Mouse (Mus musculus) heart, adult 2 months (tissue): Measurements from ENCODE around the gene Ddi1. TPM values are rescaled to one million over a fixed set of nuclear protein-coding genes. Genes with fewer than 3 reads are reported as not detected.

ENCODE experiments used
- DNase-seq, 2 experiments: peaks; one replicate each; pipeline ENCODE4 v3.0.0; 2021
- H3K27ac ChIP-seq: fragments of 200-600 bp; 2 replicates; pipeline ENCODE4 v1.8.1; 2022
- H3K27me3 ChIP-seq: fragments of 200-500 bp; 2 replicates; pipeline ENCODE4 v1.6.1; 2012; ENCODE audit warnings: mild to moderate bottlenecking, low read length, inconsistent platforms, mixed read lengths; ENCODE audit not compliant: control insufficient read depth, insufficient read depth
- H3K36me3 ChIP-seq: fragments of 200-500 bp; 2 replicates; pipeline ENCODE4 v1.6.1; 2012; ENCODE audit warnings: low read length, inconsistent platforms; ENCODE audit not compliant: control insufficient read depth, insufficient read depth
- H3K4me1 ChIP-seq: fragments of 200-500 bp; 2 replicates; pipeline ENCODE4 v1.6.1; 2011; ENCODE audit warnings: low read length; ENCODE audit not compliant: control insufficient read depth, insufficient read depth
- H3K4me3 ChIP-seq: fragments of 200-600 bp; 2 replicates; pipeline ENCODE4 v1.8.1; 2022
- H3K79me2 ChIP-seq: fragments of 200-500 bp; replicated peaks from 2 replicates; pipeline ENCODE4 v1.6.1; 2012; ENCODE audit warnings: mild to moderate bottlenecking, inconsistent platforms, low read length, moderate library complexity, mixed read lengths; ENCODE audit not compliant: control insufficient read depth, insufficient read depth
- H3K9ac ChIP-seq: fragments of 200-500 bp; 2 replicates; pipeline ENCODE4 v1.6.1; 2012; ENCODE audit warnings: low read depth, mild to moderate bottlenecking, control low read depth, inconsistent platforms, low read length, mixed read lengths
- CTCF ChIP-seq: fragments of 200-600 bp; IDR thresholded peaks from 2 replicates; pipeline ENCODE4 v1.8.1; 2022; ENCODE audit warnings: antibody characterized with exemption, mild to moderate bottlenecking, moderate library complexity
- EP300 ChIP-seq: fragments of 200-500 bp; IDR thresholded peaks from 2 replicates; pipeline ENCODE4 v1.6.1; 2011; ENCODE audit warnings: low read depth, low read length, control low read depth; ENCODE audit not compliant: insufficient read depth
- POLR2A ChIP-seq: fragments of 200-500 bp; IDR thresholded peaks from 2 replicates; pipeline ENCODE4 v1.6.1; 2011; ENCODE audit warnings: mild to moderate bottlenecking, low read depth, low read length, control low read depth; ENCODE audit not compliant: insufficient read depth
- WGBS: fragments of 180-500 bp; shearing (Covaris S2); methylation state at CpG from one replicate; pipeline ENCODE4 v1.1.7; 2018; 5-methylcytosine and 5-hydroxymethylcytosine counted together
- intact Hi-C: fragments of 180-260 bp; cut with DNase I; formaldehyde crosslinking; loops from one replicate; pipeline ENCODE4 v1.15.1; 2025
- polyA plus RNA-seq: library from polyadenylated mRNA; depleted of rRNA; stranded (reverse); fragments of >200 nt; gene quantifications from 2 replicates; pipeline ENCODE4 v1.2.3, GENCODE M21; 2012
- total RNA-seq, 2 experiments: library from RNA; stranded (reverse); gene quantifications; 2 replicates each; pipeline ENCODE4 v1.2.3; 2021

Ddi1 gene
- total and polyA plus RNA-seq, 3 experiments = not detected

DNA sequence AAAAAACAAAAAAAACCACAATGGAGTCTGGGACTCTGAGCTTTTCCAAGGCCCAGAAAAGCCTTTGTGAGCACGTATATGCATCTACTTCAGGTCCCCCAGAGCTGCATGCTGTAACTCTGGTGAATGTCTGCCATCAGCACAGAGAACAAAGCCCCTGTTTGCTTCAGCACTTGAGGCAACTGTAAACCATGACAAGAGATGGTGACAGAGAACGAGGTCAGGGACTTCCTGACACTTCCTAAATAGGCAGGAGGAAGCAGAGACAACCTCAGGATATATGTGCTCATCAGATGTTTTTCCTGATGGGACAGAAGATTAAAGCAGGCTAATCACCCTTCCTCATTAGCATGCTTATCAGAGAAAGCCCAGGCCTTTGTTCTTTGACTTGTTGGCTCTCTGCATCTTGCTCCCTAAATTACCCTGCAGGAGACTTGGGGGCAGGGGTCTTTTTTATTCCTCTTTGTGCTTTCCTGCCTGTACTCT is 19.6 kb upstream of the Ddi1 start:
- Histone ChIP-seq H3K4me1 (no peaks in the 10 kb centered on the region), H3K9ac (no peak overlapping the region), H3K27ac (no peak overlapping the region), H3K4me3 (no peak overlapping the region), H3K36me3 (no peaks in the 10 kb centered on the region), H3K27me3 (no peaks in the 10 kb centered on the region), H3K79me2 (no peaks in the 10 kb centered on the region)
- intact Hi-C loops = no loop called here
- 32% methylated on average over 2 of the region's 2 CpGs for WGBS
- TF ChIP-seq CTCF (no peak), EP300 (no peak), POLR2A (no peak)
- DNase-seq = no peak

DNA sequence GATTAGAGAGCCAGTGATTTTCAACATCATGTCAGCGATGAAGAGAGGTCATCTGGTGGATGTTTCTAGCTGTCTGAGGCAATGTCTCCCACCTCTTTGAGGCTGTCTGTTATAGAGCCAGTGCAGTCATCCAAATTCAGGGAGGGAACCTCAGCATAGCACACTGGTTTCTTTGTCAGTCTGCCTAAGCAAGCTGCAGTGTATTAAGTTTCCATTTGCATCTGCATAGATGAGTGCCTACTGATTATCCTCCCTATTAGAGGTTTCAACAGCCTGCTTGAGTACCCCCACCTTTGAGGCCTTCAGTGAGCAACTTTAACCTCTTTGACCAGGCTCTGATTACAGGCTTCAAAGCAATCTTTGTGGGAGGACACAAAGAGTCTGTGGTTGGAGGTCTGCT is 17.1 kb upstream of the Ddi1 start:
- Histone ChIP-seq H3K27me3 (no peaks in the 10 kb centered on the region), H3K4me1 (no peaks in the 10 kb centered on the region), H3K79me2 (no peaks in the 10 kb centered on the region), H3K9ac (no peak overlapping the region), H3K4me3 (no peak overlapping the region), H3K27ac (no peak overlapping the region), H3K36me3 (no peaks in the 10 kb centered on the region)
- no peak for DNase-seq
- WGBS = 59% methylated on average over 1 of the region's 1 CpGs
- intact Hi-C loops = no loop called here
- TF ChIP-seq EP300 (no peak), POLR2A (no peak)

DNA sequence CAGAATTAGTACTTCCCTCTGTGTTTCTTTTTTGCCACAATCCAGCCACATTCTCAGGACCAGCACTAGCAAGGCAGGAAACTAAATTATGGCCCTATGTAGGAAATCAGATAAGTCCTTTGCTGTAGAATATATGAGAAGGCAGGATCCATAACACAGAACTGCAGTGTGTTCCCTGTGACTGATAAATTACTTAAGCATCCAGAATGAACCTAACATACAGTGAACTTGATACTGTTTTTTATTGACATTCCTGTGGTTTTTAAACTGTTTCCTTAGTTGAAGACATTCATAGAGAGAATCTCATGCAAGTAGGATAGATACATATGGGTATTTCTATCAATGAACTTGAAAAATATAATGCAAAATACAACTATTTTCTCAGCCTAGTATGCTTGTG is 7.9 kb upstream of the Ddi1 start:
- no peak for TF ChIP-seq EP300
- no peak for TF ChIP-seq CTCF
- no peak for TF ChIP-seq POLR2A
- intact Hi-C loops = no loop called here

DNA sequence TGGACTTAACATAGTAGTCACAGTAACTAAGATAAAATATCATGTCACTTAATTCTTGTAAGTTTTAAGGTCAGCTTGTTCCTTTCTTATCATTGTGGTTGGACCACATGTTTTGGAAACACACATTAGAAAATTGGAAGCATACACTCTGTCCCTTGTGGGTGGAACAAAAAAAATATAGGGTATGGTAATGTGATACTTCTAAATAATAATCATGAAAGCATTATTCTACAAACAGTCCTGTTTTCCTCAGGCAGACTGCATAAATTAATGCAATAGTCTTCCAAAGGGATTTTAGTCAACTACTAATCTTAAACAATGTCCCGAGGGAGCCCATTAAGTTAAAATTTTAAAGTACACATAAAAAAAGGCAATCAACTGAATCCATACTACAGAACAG is 6.7 kb upstream of the Ddi1 start:
- DNase-seq = no peak
- H3K27me3 ChIP-seq = no peaks in the 10 kb centered on the region
- no peak overlapping the region for H3K27ac ChIP-seq
- H3K79me2 ChIP-seq = no peaks in the 10 kb centered on the region
- no peaks in the 10 kb centered on the region for H3K4me1 ChIP-seq
- no peak overlapping the region for H3K4me3 ChIP-seq
- no peak overlapping the region for H3K9ac ChIP-seq
- no peak for TF ChIP-seq POLR2A
- TF ChIP-seq CTCF = no peak
- TF ChIP-seq EP300 = no peak
- H3K36me3 ChIP-seq = peaks cover 1% of the 10 kb centered on the region; the same call in 1 of the 2 replicates
- 89% methylated on average over 1 of the region's 1 CpGs for WGBS
- intact Hi-C loops = no loop called here

More for the DNA sequence above, 7.9 kb upstream of the Ddi1 start:
- no peaks in the 10 kb centered on the region for H3K4me1 ChIP-seq
- H3K9ac ChIP-seq = no peak overlapping the region
- H3K36me3 ChIP-seq = peaks cover 1% of the 10 kb centered on the region; the same call in 1 of the 2 replicates
- H3K27ac ChIP-seq = no peak overlapping the region
- H3K27me3 ChIP-seq = no peaks in the 10 kb centered on the region
- DNase-seq = no peak
- no peak overlapping the region for H3K4me3 ChIP-seq
- no peaks in the 10 kb centered on the region for H3K79me2 ChIP-seq

DNA sequence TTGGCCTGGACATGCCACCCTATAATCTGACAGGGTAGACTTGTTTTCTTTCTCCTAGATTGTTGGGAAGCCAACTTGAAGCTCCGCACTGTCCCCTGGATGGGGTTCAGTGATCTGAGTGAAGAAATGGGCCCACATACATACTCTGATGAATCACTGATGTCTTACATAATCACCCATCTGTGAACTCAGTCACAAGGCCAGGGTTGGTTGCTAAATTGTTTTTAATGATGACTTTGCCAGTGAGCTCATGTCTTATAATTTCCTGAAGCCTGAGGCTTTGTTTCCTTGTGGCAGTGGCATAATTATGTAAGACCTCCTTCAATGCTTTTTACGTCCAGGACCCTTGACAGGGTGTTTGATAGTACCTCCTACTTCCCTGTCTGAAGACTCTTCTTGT is 4.8 kb downstream of the Ddi1 start:
- DNase-seq = no peak
- no peak overlapping the region for H3K9ac ChIP-seq
- H3K4me3 ChIP-seq = no peak overlapping the region
- no peaks in the 10 kb centered on the region for H3K79me2 ChIP-seq
- no peaks in the 10 kb centered on the region for H3K27me3 ChIP-seq
- TF ChIP-seq CTCF (no peak), POLR2A (no peak), EP300 (no peak)
- 76% methylated on average over 2 of the region's 2 CpGs for WGBS
- no peak overlapping the region for H3K27ac ChIP-seq
- intact Hi-C loops = no loop called here
- no peaks in the 10 kb centered on the region for H3K36me3 ChIP-seq
- no peaks in the 10 kb centered on the region for H3K4me1 ChIP-seq

DNA sequence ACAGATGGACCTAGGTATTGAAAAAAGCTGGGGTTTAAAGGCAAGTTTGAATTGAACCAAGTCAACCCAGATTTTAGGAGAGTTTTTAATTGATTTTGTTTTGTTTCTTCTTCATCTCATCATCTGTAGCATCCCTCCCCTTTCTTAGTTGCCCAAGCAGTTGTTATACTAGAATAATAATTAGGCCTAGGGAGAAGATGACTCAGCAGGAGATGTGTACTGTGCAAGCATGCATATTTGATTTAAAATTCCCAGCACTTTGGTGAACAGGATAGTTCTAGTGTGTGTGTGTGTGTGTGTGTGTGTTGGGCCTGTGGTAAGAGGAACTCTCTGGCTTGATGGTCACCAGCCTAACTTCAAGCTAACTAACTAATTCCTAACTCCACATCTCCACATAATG is 12.6 kb downstream of the Ddi1 start:
- Histone ChIP-seq H3K79me2 (0 out of 2 replicates have a peak, but pooled peaks cover 2% of the 10 kb centered on the region), H3K4me3 (no peak overlapping the region), H3K27ac (no peak overlapping the region), H3K27me3 (no peaks in the 10 kb centered on the region), H3K4me1 (no peaks in the 10 kb centered on the region), H3K36me3 (no peaks in the 10 kb centered on the region), H3K9ac (no peak overlapping the region)
- no peak for TF ChIP-seq POLR2A
- no peak for TF ChIP-seq CTCF
- TF ChIP-seq EP300 = no peak
- intact Hi-C loops = no loop called here
- DNase-seq = no peak
